Mouse (Mus musculus) liver, embryonic 16.5 days (tissue): ENCODE data around the gene Cib4. TPM values are rescaled to one million over a fixed set of nuclear protein-coding genes. Genes with fewer than 3 reads are reported as not detected.

Source experiments
- ATAC-seq: fragments of 200-750 bp; cut with Nextera tagmentation; 2 replicates; pipeline ENCODE4 v1.8.0; 2017; ENCODE audit warnings: low read depth, mild to moderate bottlenecking, moderate number of reproducible peaks, moderate library complexity
- H3K27ac ChIP-seq: fragments of 300-500 bp; sonication (generic); 2 replicates; pipeline ENCODE4 v1.5.1; 2014; ENCODE audit warnings: mild to moderate bottlenecking, low read length
- H3K27me3 ChIP-seq: fragments of 300-500 bp; sonication (generic); 2 replicates; pipeline ENCODE4 v1.6.1; 2014; ENCODE audit warnings: low read depth, low read length, mixed read lengths; ENCODE audit not compliant: control insufficient read depth, insufficient read depth
- H3K36me3 ChIP-seq: fragments of 300-500 bp; sonication (generic); 2 replicates; pipeline ENCODE4 v1.6.1; 2014; ENCODE audit warnings: mild to moderate bottlenecking; ENCODE audit not compliant: control insufficient read depth, insufficient read depth
- H3K4me1 ChIP-seq: fragments of 300-500 bp; sonication (generic); 2 replicates; pipeline ENCODE4 v1.6.1; 2014; ENCODE audit warnings: low read depth, low read length, mixed read lengths; ENCODE audit not compliant: control insufficient read depth
- H3K4me2 ChIP-seq: fragments of 300-500 bp; sonication (generic); 2 replicates; pipeline ENCODE4 v1.6.1; 2014; ENCODE audit warnings: low read depth, low read length, mixed read lengths
- H3K4me3 ChIP-seq: fragments of 300-500 bp; sonication (generic); 2 replicates; pipeline ENCODE4 v1.5.1; 2014; ENCODE audit warnings: low read depth, mild to moderate bottlenecking, low read length
- H3K9ac ChIP-seq: fragments of 300-500 bp; sonication (generic); 2 replicates; pipeline ENCODE4 v1.6.1; 2014; ENCODE audit warnings: low read depth, low read length
- H3K9me3 ChIP-seq: fragments of 300-500 bp; sonication (generic); replicated peaks from 2 replicates; pipeline ENCODE4 v1.6.1; 2016; ENCODE audit warnings: low read length; ENCODE audit not compliant: control insufficient read depth
- WGBS: fragments of 180-500 bp; shearing (Covaris S2); extraction: QIAGEN DNeasy Blood & Tissue Kit; methylation state at CpG from one replicate; pipeline ENCODE4 v1.1.7; 2014; ENCODE audit not compliant: insufficient replicate concordance; 5-methylcytosine and 5-hydroxymethylcytosine counted together
- polyA plus RNA-seq: library from polyadenylated mRNA; unstranded; fragments of >200 nt; fragmentation: Nextera tagmentation; extraction: Ambion mirVana; gene quantifications from 2 replicates; pipeline ENCODE4 v1.2.1, GENCODE M21; 2015

The Cib4 gene
- polyA plus RNA-seq, 1 experiment from 2014 or later = not detected

GRCm38 (mm10) chr5:30527129-30527528 is 18.5 kb downstream of the Cib4 start:
- H3K9me3 ChIP-seq = no peaks in the 10 kb centered on the region
- no peaks in the 10 kb centered on the region for H3K4me1 ChIP-seq
- no peaks in the 10 kb centered on the region for H3K36me3 ChIP-seq
- no peak overlapping the region for H3K9ac ChIP-seq
- WGBS = 63% methylated on average over 5 of the region's 5 CpGs
- no peak overlapping the region for H3K4me2 ChIP-seq
- no peak overlapping the region for H3K4me3 ChIP-seq
- no peaks in the 10 kb centered on the region; the same call in 1 of the 2 replicates for H3K27me3 ChIP-seq
- H3K27ac ChIP-seq = no peak overlapping the region
- ATAC-seq = no peak

DNA sequence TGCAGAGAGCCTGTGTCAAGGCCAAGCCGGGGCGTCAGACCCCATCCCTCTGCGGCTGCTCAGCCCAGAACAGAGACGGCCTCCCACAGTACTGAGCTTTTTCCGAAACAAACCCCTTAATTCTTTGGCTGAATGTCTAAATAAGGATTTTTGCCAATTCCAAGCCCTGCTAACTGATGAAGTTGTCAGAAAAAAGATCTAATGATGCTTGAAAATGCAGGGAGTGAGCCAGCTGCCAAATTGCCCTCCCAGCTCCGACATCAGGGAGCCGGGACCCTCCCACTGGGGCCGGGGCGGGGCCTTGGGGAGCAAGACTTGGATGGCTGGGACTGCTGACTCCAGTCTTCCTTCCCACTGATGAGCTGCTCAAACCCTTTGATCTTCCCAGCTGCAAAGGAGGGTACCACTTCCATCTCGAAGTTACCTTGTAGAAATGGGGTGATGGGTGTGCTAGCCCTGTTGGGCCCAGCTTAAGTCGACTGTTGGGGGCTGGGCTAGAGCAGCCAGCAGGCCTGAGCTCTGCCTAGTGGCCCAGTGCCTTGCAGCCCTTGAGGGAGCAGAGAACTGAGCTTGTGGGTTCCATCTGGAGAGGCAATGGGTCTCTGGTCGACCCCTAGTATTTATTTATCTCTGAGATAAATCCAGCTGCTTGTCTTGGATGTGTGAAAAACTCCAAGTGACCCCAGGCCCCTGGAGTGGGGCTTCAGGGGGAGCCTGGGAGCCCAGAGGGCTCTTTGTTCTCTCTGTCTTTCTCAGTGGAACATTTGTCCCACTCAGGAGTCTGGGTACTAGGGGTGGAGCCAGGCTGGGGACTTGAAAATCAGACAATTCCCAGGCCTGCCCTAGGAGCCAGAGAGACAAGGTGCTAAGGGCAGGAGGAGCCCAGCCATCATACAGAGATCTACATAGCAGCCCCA is 19.5 kb downstream of the Cib4 start:
- Histone ChIP-seq H3K27me3 (no peaks in the 10 kb centered on the region; the same call in 1 of the 2 replicates), H3K4me2 (no peak overlapping the region), H3K27ac (no peak overlapping the region), H3K9me3 (no peaks in the 10 kb centered on the region), H3K9ac (no peak overlapping the region), H3K4me1 (no peaks in the 10 kb centered on the region), H3K36me3 (no peaks in the 10 kb centered on the region), H3K4me3 (no peak overlapping the region)
- no peak for ATAC-seq
- WGBS = 55% methylated on average over 12 of the region's 12 CpGs

DNA sequence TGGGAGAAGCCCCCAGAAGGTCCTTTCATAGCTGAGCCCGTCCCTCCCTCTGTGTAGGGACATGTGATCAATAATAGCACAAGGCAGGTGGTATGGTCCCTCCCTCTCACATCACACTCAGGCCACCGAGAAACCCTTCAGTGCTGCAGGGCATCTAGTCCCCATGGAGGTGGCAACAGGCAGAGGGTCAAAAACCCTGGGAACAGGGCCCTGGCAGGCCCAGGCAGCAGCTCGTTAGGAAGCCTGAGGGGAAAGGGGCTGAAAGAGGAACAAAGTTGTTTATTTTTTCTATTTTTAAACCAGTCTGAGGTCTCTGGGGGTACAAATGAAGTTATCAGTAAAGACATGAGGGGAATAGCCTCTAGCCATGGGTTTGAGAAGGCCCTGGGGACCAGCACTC is 21.4 kb downstream of the Cib4 start:
- H3K4me1 ChIP-seq = peaks cover 5% of the 10 kb centered on the region; the same call in 1 of the 2 replicates
- no peak overlapping the region for H3K4me2 ChIP-seq
- H3K9me3 ChIP-seq = no peaks in the 10 kb centered on the region
- H3K27me3 ChIP-seq = no peaks in the 10 kb centered on the region; the same call in 1 of the 2 replicates
- no peak for ATAC-seq
- no peak overlapping the region for H3K27ac ChIP-seq
- 28% methylated on average over 3 of the region's 3 CpGs for WGBS
- H3K9ac ChIP-seq = no peak overlapping the region
- H3K36me3 ChIP-seq = no peaks in the 10 kb centered on the region
- no peak overlapping the region for H3K4me3 ChIP-seq

- Histone ChIP-seq H3K27me3 (no peaks in the 10 kb centered on the region; the same call in 1 of the 2 replicates), H3K4me1 (peaks cover 10% of the 10 kb centered on the region; the same call in 1 of the 2 replicates), H3K4me2 (no peak overlapping the region), H3K9me3 (no peaks in the 10 kb centered on the region), H3K9ac (no peak overlapping the region), H3K36me3 (no peaks in the 10 kb centered on the region), H3K4me3 (no peak overlapping the region), H3K27ac (no peak overlapping the region)
- no peak for ATAC-seq
- 34% methylated on average over 3 of the region's 3 CpGs for WGBS
Observed at GRCm38 (mm10) chr5:30523131-30523530, 22.5 kb downstream of the Cib4 start.

GRCm38 (mm10) chr5:30522406-30522805 is 23.2 kb downstream of the Cib4 start:
- H3K4me3 ChIP-seq = no peak overlapping the region
- H3K4me1 ChIP-seq = peaks cover 10% of the 10 kb centered on the region; the same call in 1 of the 2 replicates
- no peak for ATAC-seq

DNA sequence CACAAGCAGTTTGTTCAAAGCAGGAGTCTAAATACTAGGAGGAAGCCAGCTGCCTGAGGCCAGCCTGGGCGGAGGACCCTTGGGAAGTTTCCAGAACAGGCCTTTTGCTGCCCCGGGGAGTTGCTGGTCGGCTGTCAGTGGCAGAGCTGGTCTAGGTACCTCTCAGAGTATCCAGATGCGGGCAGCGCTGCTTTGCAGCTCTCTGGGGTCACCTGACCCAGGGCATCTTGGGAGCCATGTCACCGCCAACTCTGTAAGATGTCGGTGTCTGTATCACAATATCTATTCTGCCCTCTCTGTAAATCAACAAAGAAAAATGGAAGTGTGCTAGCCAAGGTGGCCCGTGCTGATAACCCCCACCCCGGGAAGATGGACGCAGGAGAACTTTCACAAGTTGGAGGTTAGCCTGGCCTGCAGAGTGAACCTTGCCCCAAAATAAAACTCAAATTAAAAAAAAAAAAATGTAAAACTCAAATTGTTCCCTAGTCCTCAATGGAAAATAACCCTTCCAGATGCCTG is 25.4 kb downstream of the Cib4 start:
- Histone ChIP-seq H3K9me3 (no peaks in the 10 kb centered on the region), H3K4me2 (no peak overlapping the region), H3K36me3 (no peaks in the 10 kb centered on the region), H3K27me3 (no peaks in the 10 kb centered on the region), H3K27ac (no peak overlapping the region), H3K4me1 (peaks cover 10% of the 10 kb centered on the region; the same call in 1 of the 2 replicates), H3K9ac (no peak overlapping the region), H3K4me3 (no peak overlapping the region)
- ATAC-seq = peak; percentile 45; the same call in 1 of the 2 replicates
- WGBS = 44% methylated on average over 10 of the region's 10 CpGs

More at GRCm38 (mm10) chr5:30522406-30522805, 23.2 kb downstream of the Cib4 start:
- no peaks in the 10 kb centered on the region for H3K9me3 ChIP-seq
- WGBS = 72% methylated on average over 8 of the region's 8 CpGs
- no peaks in the 10 kb centered on the region for H3K36me3 ChIP-seq
- H3K9ac ChIP-seq = no peak overlapping the region
- H3K27me3 ChIP-seq = no peaks in the 10 kb centered on the region
- H3K27ac ChIP-seq = no peak overlapping the region
- no peak overlapping the region for H3K4me2 ChIP-seq

DNA sequence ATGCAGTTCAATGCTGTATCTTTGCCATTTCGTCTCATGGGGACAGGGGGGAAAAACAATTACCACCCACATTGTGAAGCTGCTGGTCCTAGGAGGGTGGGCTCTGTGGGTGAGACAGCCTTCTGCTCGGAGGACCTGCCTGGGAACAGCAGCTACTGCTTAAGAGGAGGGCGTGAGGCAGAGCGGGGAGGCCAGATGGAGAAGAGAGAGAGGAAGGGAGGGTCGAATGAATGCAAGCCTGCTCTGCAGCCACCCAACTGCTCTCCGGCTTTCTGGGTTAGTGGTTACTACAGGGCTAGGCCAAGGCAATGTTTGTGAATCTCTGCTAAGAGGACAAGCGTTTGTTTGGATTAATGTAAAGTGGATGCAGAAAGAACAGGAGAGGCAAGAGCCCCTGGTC is 26.1 kb downstream of the Cib4 start:
- Histone ChIP-seq H3K4me2 (no peak overlapping the region), H3K27ac (no peak overlapping the region), H3K36me3 (no peaks in the 10 kb centered on the region), H3K27me3 (no peaks in the 10 kb centered on the region), H3K4me3 (no peak overlapping the region), H3K9ac (no peak overlapping the region), H3K9me3 (no peaks in the 10 kb centered on the region), H3K4me1 (peaks cover 10% of the 10 kb centered on the region; the same call in 1 of the 2 replicates)
- no peak for ATAC-seq
- 34% methylated on average over 7 of the region's 7 CpGs for WGBS

DNA sequence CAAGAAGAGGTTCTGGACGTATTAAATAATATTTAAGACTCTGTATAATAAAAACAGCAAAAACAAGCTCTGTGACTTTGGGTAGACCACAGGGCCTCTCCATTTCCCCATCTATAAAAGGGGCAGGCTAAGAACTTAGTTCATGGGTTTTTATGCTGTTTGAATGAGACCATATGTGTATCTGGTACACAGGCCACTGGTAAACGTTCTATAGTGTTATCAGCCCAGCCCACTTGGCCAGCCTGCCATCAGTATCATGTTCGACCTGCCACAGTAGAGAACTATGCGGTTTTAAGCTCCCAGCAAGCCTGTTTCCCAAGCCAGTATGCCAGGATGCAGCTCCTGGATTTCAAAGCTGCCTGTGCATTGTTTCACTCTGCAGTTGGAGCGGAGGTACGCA is 27.1 kb downstream of the Cib4 start:
- Histone ChIP-seq H3K4me2 (no peak overlapping the region), H3K4me1 (peaks cover 10% of the 10 kb centered on the region; the same call in 1 of the 2 replicates), H3K27ac (peak overlapping the region; percentile 42; the same call in 1 of the 2 replicates), H3K27me3 (no peaks in the 10 kb centered on the region), H3K9me3 (no peaks in the 10 kb centered on the region), H3K4me3 (no peak overlapping the region), H3K36me3 (no peaks in the 10 kb centered on the region), H3K9ac (no peak overlapping the region)
- WGBS = 31% methylated on average over 6 of the region's 6 CpGs
- ATAC-seq = peak; percentile 87

GRCm38 (mm10) chr5:30518108-30518507 is 27.5 kb downstream of the Cib4 start:
- H3K27me3 ChIP-seq = no peaks in the 10 kb centered on the region
- peaks cover 10% of the 10 kb centered on the region; the same call in 1 of the 2 replicates for H3K4me1 ChIP-seq
- no peaks in the 10 kb centered on the region for H3K36me3 ChIP-seq
- H3K9ac ChIP-seq = no peak overlapping the region
- H3K9me3 ChIP-seq = no peaks in the 10 kb centered on the region
- no peak overlapping the region for H3K4me3 ChIP-seq
- H3K4me2 ChIP-seq = no peak overlapping the region
- no peak for ATAC-seq
- WGBS = 54% methylated on average over 5 of the region's 5 CpGs
- H3K27ac ChIP-seq = peak overlapping the region; percentile 42; the same call in 1 of the 2 replicates
